Mouse (Mus musculus) liver, embryonic 16.5 days (tissue): ENCODE measurements at regions not wholly inside any gene's neighbourhood (a gene's known extent, or its start where the extent isn't known, plus 50 kb on each side); places are given as distances from the start of the nearest gene placed in this dataset.

ENCODE experiments used
- ATAC-seq: fragments of 200-750 bp; cut with Nextera tagmentation; 2 replicates; pipeline ENCODE4 v1.8.0; 2017; ENCODE audit warnings: low read depth, mild to moderate bottlenecking, moderate number of reproducible peaks, moderate library complexity
- H3K27ac ChIP-seq: fragments of 300-500 bp; sonication (generic); 2 replicates; pipeline ENCODE4 v1.5.1; 2014; ENCODE audit warnings: mild to moderate bottlenecking, low read length
- H3K27me3 ChIP-seq: fragments of 300-500 bp; sonication (generic); 2 replicates; pipeline ENCODE4 v1.6.1; 2014; ENCODE audit warnings: low read depth, low read length, mixed read lengths; ENCODE audit not compliant: control insufficient read depth, insufficient read depth
- H3K36me3 ChIP-seq: fragments of 300-500 bp; sonication (generic); 2 replicates; pipeline ENCODE4 v1.6.1; 2014; ENCODE audit warnings: mild to moderate bottlenecking; ENCODE audit not compliant: control insufficient read depth, insufficient read depth
- H3K4me1 ChIP-seq: fragments of 300-500 bp; sonication (generic); 2 replicates; pipeline ENCODE4 v1.6.1; 2014; ENCODE audit warnings: low read depth, low read length, mixed read lengths; ENCODE audit not compliant: control insufficient read depth
- H3K4me2 ChIP-seq: fragments of 300-500 bp; sonication (generic); 2 replicates; pipeline ENCODE4 v1.6.1; 2014; ENCODE audit warnings: low read depth, low read length, mixed read lengths
- H3K4me3 ChIP-seq: fragments of 300-500 bp; sonication (generic); 2 replicates; pipeline ENCODE4 v1.5.1; 2014; ENCODE audit warnings: low read depth, mild to moderate bottlenecking, low read length
- H3K9ac ChIP-seq: fragments of 300-500 bp; sonication (generic); 2 replicates; pipeline ENCODE4 v1.6.1; 2014; ENCODE audit warnings: low read depth, low read length
- H3K9me3 ChIP-seq: fragments of 300-500 bp; sonication (generic); replicated peaks from 2 replicates; pipeline ENCODE4 v1.6.1; 2016; ENCODE audit warnings: low read length; ENCODE audit not compliant: control insufficient read depth
- WGBS: fragments of 180-500 bp; shearing (Covaris S2); extraction: QIAGEN DNeasy Blood & Tissue Kit; methylation state at CpG from one replicate; pipeline ENCODE4 v1.1.7; 2014; ENCODE audit not compliant: insufficient replicate concordance; 5-methylcytosine and 5-hydroxymethylcytosine counted together

- ATAC-seq = no peak
- H3K4me3 ChIP-seq = no peak overlapping the region
- H3K36me3 ChIP-seq = no peaks in the 10 kb centered on the region
- no peaks in the 10 kb centered on the region for H3K9me3 ChIP-seq
- no peak overlapping the region for H3K9ac ChIP-seq
- H3K27me3 ChIP-seq = no peaks in the 10 kb centered on the region
- H3K27ac ChIP-seq = no peak overlapping the region
- H3K4me1 ChIP-seq = no peaks in the 10 kb centered on the region
- H3K4me2 ChIP-seq = no peak overlapping the region
- 64% methylated on average over 5 of the region's 5 CpGs for WGBS
Observed at GRCm38 (mm10) chr2:160485515-160485914, 118.7 kb upstream of the Mafb start.

- ATAC-seq = no peak
- WGBS = 5% methylated on average over 1 of the region's 1 CpGs
- H3K9ac ChIP-seq = no peak overlapping the region
Observed at GRCm38 (mm10) chr2:160499726-160500125, 132.9 kb upstream of the Mafb start.

GRCm38 (mm10) chr2:160502901-160503300 is 136.0 kb upstream of the Mafb start:
- H3K27ac ChIP-seq = no peak overlapping the region
- H3K9me3 ChIP-seq = no peaks in the 10 kb centered on the region
- H3K4me2 ChIP-seq = no peak overlapping the region
- H3K36me3 ChIP-seq = no peaks in the 10 kb centered on the region
- no peak overlapping the region for H3K9ac ChIP-seq
- H3K4me3 ChIP-seq = no peak overlapping the region
- 33% methylated on average over 2 of the region's 2 CpGs for WGBS
- ATAC-seq = no peak
- no peaks in the 10 kb centered on the region for H3K4me1 ChIP-seq
- H3K27me3 ChIP-seq = no peaks in the 10 kb centered on the region

More at GRCm38 (mm10) chr2:160499726-160500125, 132.9 kb upstream of the Mafb start:
- Histone ChIP-seq H3K4me1 (no peaks in the 10 kb centered on the region), H3K9me3 (no peaks in the 10 kb centered on the region), H3K27me3 (no peaks in the 10 kb centered on the region), H3K4me3 (no peak overlapping the region), H3K27ac (no peak overlapping the region), H3K4me2 (no peak overlapping the region), H3K36me3 (no peaks in the 10 kb centered on the region)

GRCm38 (mm10) chr2:160503597-160504393 is 136.9 kb upstream of the Mafb start:
- Histone ChIP-seq H3K27ac (no peak overlapping the region), H3K27me3 (no peaks in the 10 kb centered on the region), H3K36me3 (no peaks in the 10 kb centered on the region), H3K4me1 (no peaks in the 10 kb centered on the region), H3K4me2 (no peak overlapping the region), H3K4me3 (no peak overlapping the region), H3K9ac (no peak overlapping the region), H3K9me3 (no peaks in the 10 kb centered on the region)
- no peak for ATAC-seq
- 65% methylated on average over 16 of the region's 16 CpGs for WGBS

- Histone ChIP-seq H3K27me3 (no peaks in the 10 kb centered on the region), H3K4me3 (no peak overlapping the region), H3K4me1 (no peaks in the 10 kb centered on the region), H3K27ac (no peak overlapping the region), H3K36me3 (no peaks in the 10 kb centered on the region), H3K9me3 (no peaks in the 10 kb centered on the region), H3K9ac (no peak overlapping the region), H3K4me2 (no peak overlapping the region)
- ATAC-seq = no peak
- WGBS = 67% methylated on average over 4 of the region's 4 CpGs
Observed at GRCm38 (mm10) chr2:160504394-160504657, 137.5 kb upstream of the Mafb start.

- H3K27ac ChIP-seq = no peak overlapping the region
- WGBS = 62% methylated on average over 9 of the region's 9 CpGs
- no peak overlapping the region for H3K9ac ChIP-seq
- ATAC-seq = no peak
- H3K36me3 ChIP-seq = no peaks in the 10 kb centered on the region
- no peaks in the 10 kb centered on the region for H3K4me1 ChIP-seq
- no peak overlapping the region for H3K4me2 ChIP-seq
- H3K9me3 ChIP-seq = no peaks in the 10 kb centered on the region
- H3K4me3 ChIP-seq = no peak overlapping the region
- H3K27me3 ChIP-seq = no peaks in the 10 kb centered on the region
Observed at GRCm38 (mm10) chr2:160507371-160507770, 138.3 kb upstream of the Top1 start.

GRCm38 (mm10) chr2:160507816-160508564 is 137.7 kb upstream of the Top1 start:
- no peak overlapping the region for H3K4me3 ChIP-seq
- no peak for ATAC-seq
- H3K4me1 ChIP-seq = no peaks in the 10 kb centered on the region
- no peaks in the 10 kb centered on the region for H3K36me3 ChIP-seq
- H3K9ac ChIP-seq = no peak overlapping the region
- WGBS = 59% methylated on average over 22 of the region's 22 CpGs
- no peak overlapping the region for H3K27ac ChIP-seq
- H3K9me3 ChIP-seq = no peaks in the 10 kb centered on the region
- no peaks in the 10 kb centered on the region for H3K27me3 ChIP-seq
- H3K4me2 ChIP-seq = no peak overlapping the region

GRCm38 (mm10) chr2:160510159-160510558 is 135.5 kb upstream of the Top1 start:
- WGBS = 70% methylated on average over 5 of the region's 5 CpGs
- Histone ChIP-seq H3K9me3 (no peaks in the 10 kb centered on the region), H3K4me3 (no peak overlapping the region), H3K27me3 (no peaks in the 10 kb centered on the region), H3K4me2 (no peak overlapping the region), H3K9ac (no peak overlapping the region), H3K36me3 (no peaks in the 10 kb centered on the region), H3K27ac (no peak overlapping the region), H3K4me1 (no peaks in the 10 kb centered on the region)
- ATAC-seq = no peak

- 44% methylated on average over 14 of the region's 14 CpGs for WGBS
- ATAC-seq = no peak
- no peak overlapping the region for H3K9ac ChIP-seq
Observed at GRCm38 (mm10) chr2:160510635-160511421, 134.9 kb upstream of the Top1 start.

More at GRCm38 (mm10) chr2:160510635-160511421, 134.9 kb upstream of the Top1 start:
- Histone ChIP-seq H3K4me1 (no peaks in the 10 kb centered on the region), H3K27me3 (no peaks in the 10 kb centered on the region), H3K9me3 (no peaks in the 10 kb centered on the region), H3K4me3 (no peak overlapping the region), H3K4me2 (no peak overlapping the region), H3K27ac (no peak overlapping the region), H3K36me3 (no peaks in the 10 kb centered on the region)
